Mouse (Mus musculus): ENCODE data around the gene Vps13d. TPM values are rescaled to one million over a fixed set of nuclear protein-coding genes. Genes with fewer than 3 reads are reported as not detected.
"Not testable (repeated sequence)": the region's sequence is repeated elsewhere in the genome, so short reads cannot be mapped to it uniquely, and the experiment has no call there.

The Vps13d gene
- polyA plus RNA-seq, 1 experiment from 2014 or later: 7.9 TPM

DNA sequence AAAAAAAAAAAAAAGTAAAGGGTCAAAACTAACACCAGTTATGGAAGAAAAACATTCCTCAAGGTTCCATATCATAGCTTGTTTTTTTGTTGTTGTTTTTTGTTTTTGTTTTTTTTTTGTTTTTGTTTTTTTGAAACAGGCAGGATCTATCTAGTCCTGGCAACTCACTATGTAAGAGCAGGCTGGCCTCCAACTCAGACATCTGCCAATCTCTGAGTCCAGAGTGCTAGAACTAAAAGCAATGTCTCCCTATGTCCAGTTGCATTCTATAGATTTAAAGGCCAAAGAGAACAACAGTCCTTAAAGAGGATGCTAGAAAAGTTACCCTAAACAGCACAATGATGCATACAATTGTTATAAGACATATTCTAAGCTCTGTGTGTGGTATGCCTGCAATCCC lies 6.2 kb downstream of the Vps13d start:
- no peaks in the 10 kb centered on the region for H3K9me3 ChIP-seq (ENCODE audit: control insufficient read depth, low read length)
- H3K27ac ChIP-seq (ENCODE audit: low read depth, low read length): no peak overlapping the region
- H3K9ac ChIP-seq (ENCODE audit: low read length): no peak overlapping the region
- no peaks in the 10 kb centered on the region; the same call in 1 of the 2 replicates for H3K36me3 ChIP-seq (ENCODE audit: control insufficient read depth, insufficient read depth, low read length)
- no peak for ATAC-seq (replicated peaks; ENCODE audit: low FRiP score)
- no peak overlapping the region for H3K4me3 ChIP-seq (ENCODE audit: low read depth, low read length)
- no peak overlapping the region for H3K4me2 ChIP-seq (ENCODE audit: low read depth, low read length, severe bottlenecking)
- no peaks in the 10 kb centered on the region for H3K27me3 ChIP-seq (ENCODE audit: control insufficient read depth, insufficient read depth, low read length)
- DNase-seq (ENCODE audit: low spot score): no peak
- no peaks in the 10 kb centered on the region for H3K4me1 ChIP-seq (replicated peaks; ENCODE audit: control insufficient read depth, insufficient read depth, low read length)

DNA sequence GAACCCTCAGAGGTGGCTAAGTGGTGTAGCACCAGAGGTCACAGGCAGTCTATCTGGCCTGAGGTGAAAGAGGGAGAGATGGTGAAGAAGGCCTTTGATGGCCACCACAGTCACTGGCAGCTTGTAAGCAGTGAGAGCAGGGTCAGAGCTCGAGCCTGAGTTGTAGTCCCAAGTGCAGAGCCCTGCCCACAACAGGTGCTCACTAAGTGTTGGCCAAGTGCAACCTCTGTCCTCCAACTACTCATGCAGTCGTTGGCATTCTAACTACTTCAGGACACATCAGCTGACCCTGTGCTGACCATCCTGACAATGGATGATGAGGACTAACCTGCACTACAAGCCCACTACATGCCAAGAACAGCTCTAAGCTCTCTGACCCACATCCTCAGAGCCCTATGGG lies 7.2 kb downstream of the Vps13d start:
- no peaks in the 10 kb centered on the region for H3K4me1 ChIP-seq (replicated peaks; ENCODE audit: control insufficient read depth, insufficient read depth, low read length)
- no peaks in the 10 kb centered on the region; the same call in 1 of the 2 replicates for H3K36me3 ChIP-seq (ENCODE audit: control insufficient read depth, insufficient read depth, low read length)
- DNase-seq (ENCODE audit: low spot score) (no peak), ATAC-seq (replicated peaks; ENCODE audit: low FRiP score) (no peak)
- H3K27ac ChIP-seq (ENCODE audit: low read depth, low read length): no peak overlapping the region
- no peaks in the 10 kb centered on the region for H3K27me3 ChIP-seq (ENCODE audit: control insufficient read depth, insufficient read depth, low read length)
- H3K4me2 ChIP-seq (ENCODE audit: low read depth, low read length, severe bottlenecking): no peak overlapping the region
- no peak overlapping the region for H3K9ac ChIP-seq (ENCODE audit: low read length)
- no peak overlapping the region for H3K4me3 ChIP-seq (ENCODE audit: low read depth, low read length)
- WGBS: 77% methylated on average over 2 of the region's 2 CpGs
- H3K9me3 ChIP-seq (ENCODE audit: control insufficient read depth, low read length): no peaks in the 10 kb centered on the region

DNA sequence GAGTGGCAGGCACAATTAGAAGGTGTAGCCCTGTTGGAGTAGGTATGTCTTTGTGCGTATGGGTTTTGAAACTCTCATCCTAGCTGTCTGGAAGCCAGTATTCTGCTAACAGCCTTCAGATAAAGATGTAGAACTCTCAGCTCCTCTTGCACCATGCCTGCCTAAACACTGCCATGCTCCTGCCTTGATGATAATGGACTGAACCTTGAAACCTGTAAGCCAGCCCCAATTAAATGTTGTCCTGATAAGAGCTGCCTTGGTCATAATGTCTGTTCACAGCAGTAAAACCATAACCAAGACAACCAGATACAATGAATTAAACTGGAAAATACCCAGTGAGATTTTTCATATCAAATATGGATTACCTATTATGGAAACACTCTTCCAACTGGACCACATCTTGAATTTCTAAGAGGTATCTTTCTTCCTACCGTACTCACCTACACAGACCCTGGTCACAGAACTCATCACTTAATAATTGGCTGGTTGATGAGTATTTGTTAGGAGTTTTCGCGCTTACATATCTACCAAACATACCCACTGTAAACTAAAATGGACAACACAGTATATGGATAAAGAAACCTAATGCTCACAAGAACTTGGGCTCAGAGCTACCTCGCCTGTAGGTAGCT lies 15.8 kb downstream of the Vps13d start:
- DNase-seq (ENCODE audit: low spot score) (no peak), ATAC-seq (replicated peaks; ENCODE audit: low FRiP score) (no peak)
- WGBS: 95% methylated on average over 5 of the region's 5 CpGs
- Histone ChIP-seq H3K4me2 (ENCODE audit: low read depth, low read length, severe bottlenecking) (no peak overlapping the region), H3K27ac (ENCODE audit: low read depth, low read length) (no peak overlapping the region), H3K9me3 (ENCODE audit: control insufficient read depth, low read length) (no peaks in the 10 kb centered on the region), H3K36me3 (ENCODE audit: control insufficient read depth, insufficient read depth, low read length) (no peaks in the 10 kb centered on the region), H3K4me3 (ENCODE audit: low read depth, low read length) (no peak overlapping the region), H3K9ac (ENCODE audit: low read length) (no peak overlapping the region), H3K27me3 (ENCODE audit: control insufficient read depth, insufficient read depth, low read length) (no peaks in the 10 kb centered on the region), H3K4me1 (replicated peaks; ENCODE audit: control insufficient read depth, insufficient read depth, low read length) (no peaks in the 10 kb centered on the region)

DNA sequence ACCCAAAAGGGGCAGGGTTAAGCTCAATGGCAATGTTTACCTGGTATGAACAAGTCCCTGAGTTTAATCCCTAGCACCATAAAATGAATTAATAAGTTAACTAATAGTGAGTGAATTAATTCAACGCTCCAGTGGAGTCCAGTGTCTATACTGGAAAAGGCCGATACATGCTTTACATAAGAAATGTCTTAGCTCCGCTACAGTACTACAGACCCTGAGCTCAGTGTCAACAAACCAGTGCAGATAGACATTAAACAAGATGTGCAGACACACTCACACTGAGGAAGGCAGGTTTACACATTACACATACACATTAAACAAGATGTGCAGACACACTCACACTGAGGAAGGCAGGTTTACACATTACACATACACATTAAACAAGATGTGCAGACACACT lies 29.3 kb downstream of the Vps13d start:
- not testable (repeated sequence) for H3K27ac ChIP-seq (ENCODE audit: low read depth, low read length); H3K27me3 ChIP-seq (ENCODE audit: control insufficient read depth, insufficient read depth, low read length); H3K9ac ChIP-seq (ENCODE audit: low read length); H3K36me3 ChIP-seq (ENCODE audit: control insufficient read depth, insufficient read depth, low read length); H3K4me2 ChIP-seq (ENCODE audit: low read depth, low read length, severe bottlenecking); DNase-seq (ENCODE audit: low spot score); H3K4me1 ChIP-seq (replicated peaks; ENCODE audit: control insufficient read depth, insufficient read depth, low read length); H3K4me3 ChIP-seq (ENCODE audit: low read depth, low read length); ATAC-seq (replicated peaks; ENCODE audit: low FRiP score); H3K9me3 ChIP-seq (ENCODE audit: control insufficient read depth, low read length)
- 91% methylated on average over 3 of the region's 3 CpGs for WGBS

DNA sequence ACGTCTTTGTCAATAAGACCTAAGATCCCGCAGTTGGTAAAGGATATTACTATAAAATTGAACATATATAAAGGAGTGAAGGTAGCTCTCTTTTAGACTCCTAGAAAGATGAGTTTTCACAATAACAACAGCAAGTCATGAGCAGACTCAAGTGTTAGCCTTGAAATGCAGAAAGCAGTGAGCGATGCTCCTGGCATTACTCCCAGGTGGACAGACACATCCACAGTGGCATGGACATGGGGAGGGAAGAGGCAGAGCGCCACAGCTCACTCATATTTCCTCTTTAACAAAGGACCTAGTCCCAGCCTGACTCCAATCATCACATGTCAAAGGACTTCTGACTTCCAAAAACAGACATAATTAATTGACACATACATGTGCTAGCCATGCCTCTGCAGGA lies 30.7 kb downstream of the Vps13d start:
- H3K36me3 ChIP-seq (ENCODE audit: control insufficient read depth, insufficient read depth, low read length): no peaks in the 10 kb centered on the region; the same call in 1 of the 2 replicates

DNA sequence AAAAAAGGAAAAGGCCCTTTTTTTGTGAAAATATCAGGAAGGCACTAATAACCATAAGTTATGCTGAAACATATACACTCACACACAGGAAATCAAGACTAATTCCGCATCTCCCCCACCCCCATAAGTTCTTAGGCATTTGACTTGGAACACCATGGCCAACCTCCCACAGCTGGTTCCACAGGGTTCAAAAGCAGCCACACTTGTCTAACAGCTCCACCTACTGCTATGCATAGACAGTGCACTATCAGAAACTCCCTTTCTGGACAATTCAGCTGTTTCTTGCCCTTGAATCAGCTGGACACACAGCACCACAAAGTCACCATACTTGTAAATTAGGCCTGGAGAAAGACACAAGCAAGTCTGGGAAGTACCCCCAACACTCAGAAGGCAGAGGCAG lies 33.6 kb downstream of the Vps13d start:
- no peak; the same call in 1 of the 2 replicates for ATAC-seq (replicated peaks; ENCODE audit: low FRiP score)
- Histone ChIP-seq H3K36me3 (ENCODE audit: control insufficient read depth, insufficient read depth, low read length) (no peaks in the 10 kb centered on the region; the same call in 1 of the 2 replicates), H3K4me3 (ENCODE audit: low read depth, low read length) (no peak overlapping the region), H3K4me2 (ENCODE audit: low read depth, low read length, severe bottlenecking) (no peak overlapping the region), H3K27ac (ENCODE audit: low read depth, low read length) (no peak overlapping the region), H3K4me1 (replicated peaks; ENCODE audit: control insufficient read depth, insufficient read depth, low read length) (no peaks in the 10 kb centered on the region), H3K9me3 (ENCODE audit: control insufficient read depth, low read length) (no peaks in the 10 kb centered on the region), H3K9ac (ENCODE audit: low read length) (no peak overlapping the region), H3K27me3 (ENCODE audit: control insufficient read depth, insufficient read depth, low read length) (no peaks in the 10 kb centered on the region)
- no peak for DNase-seq (ENCODE audit: low spot score)
- 88% methylated on average over 1 of the region's 1 CpGs for WGBS

More for the DNA sequence above, 30.7 kb downstream of the Vps13d start:
- Histone ChIP-seq H3K27me3 (ENCODE audit: control insufficient read depth, insufficient read depth, low read length) (no peaks in the 10 kb centered on the region), H3K4me1 (replicated peaks; ENCODE audit: control insufficient read depth, insufficient read depth, low read length) (no peaks in the 10 kb centered on the region), H3K4me3 (ENCODE audit: low read depth, low read length) (no peak overlapping the region), H3K27ac (ENCODE audit: low read depth, low read length) (no peak overlapping the region), H3K4me2 (ENCODE audit: low read depth, low read length, severe bottlenecking) (no peak overlapping the region), H3K9ac (ENCODE audit: low read length) (no peak overlapping the region), H3K9me3 (ENCODE audit: control insufficient read depth, low read length) (no peaks in the 10 kb centered on the region)
- WGBS: 95% methylated on average over 4 of the region's 4 CpGs
- no peak for ATAC-seq (replicated peaks; ENCODE audit: low FRiP score)
- DNase-seq (ENCODE audit: low spot score): no peak

DNA sequence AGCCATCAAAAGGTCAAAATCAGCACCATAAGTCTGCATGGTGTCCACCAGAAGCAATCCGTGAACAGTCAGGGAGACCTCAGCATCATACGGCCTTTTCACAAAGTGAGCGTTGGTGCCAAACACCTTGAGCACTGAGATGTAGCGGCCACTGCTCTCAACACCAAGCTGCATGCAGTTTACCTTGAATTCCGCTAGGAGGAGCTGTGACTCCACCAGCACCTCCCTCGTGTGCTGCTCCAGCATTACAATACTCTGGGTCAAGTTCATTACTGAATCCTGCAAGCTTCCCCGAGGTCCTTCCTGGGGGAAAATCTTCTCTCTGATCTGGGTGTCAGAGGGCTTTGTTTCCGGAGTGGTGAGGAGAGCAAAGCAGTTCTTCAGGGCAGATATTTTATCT lies 38.8 kb downstream of the Vps13d start:
- Histone ChIP-seq H3K27ac (ENCODE audit: low read depth, low read length) (no peak overlapping the region), H3K4me3 (ENCODE audit: low read depth, low read length) (no peak overlapping the region), H3K36me3 (ENCODE audit: control insufficient read depth, insufficient read depth, low read length) (no peaks in the 10 kb centered on the region; the same call in 1 of the 2 replicates), H3K4me1 (replicated peaks; ENCODE audit: control insufficient read depth, insufficient read depth, low read length) (no peaks in the 10 kb centered on the region), H3K4me2 (ENCODE audit: low read depth, low read length, severe bottlenecking) (no peak overlapping the region), H3K9ac (ENCODE audit: low read length) (no peak overlapping the region), H3K9me3 (ENCODE audit: control insufficient read depth, low read length) (no peaks in the 10 kb centered on the region), H3K27me3 (ENCODE audit: control insufficient read depth, insufficient read depth, low read length) (no peaks in the 10 kb centered on the region)
- 52% methylated on average over 8 of the region's 8 CpGs for WGBS
- ATAC-seq (replicated peaks; ENCODE audit: low FRiP score) (peak; percentile 69; the same call in 1 of the 2 replicates), DNase-seq (ENCODE audit: low spot score) (peak; percentile 63)

DNA sequence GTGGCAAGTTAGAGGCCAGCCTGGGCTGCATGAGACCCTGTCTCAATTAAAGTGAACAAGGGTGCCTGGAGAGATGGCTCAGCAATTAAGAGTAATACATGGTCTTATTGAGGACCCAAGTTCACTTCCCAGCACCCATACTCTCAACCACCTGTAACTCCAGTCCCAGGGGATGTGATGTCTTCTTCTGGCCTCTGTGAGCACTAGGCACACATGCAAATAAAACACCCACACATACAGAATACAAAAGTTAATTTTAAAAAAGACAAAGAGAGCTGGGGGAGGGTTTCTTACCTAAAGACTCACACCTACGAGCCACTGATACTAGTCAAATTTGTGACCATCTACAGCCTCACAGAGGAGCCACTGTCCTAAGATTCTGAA lies 43.7 kb downstream of the Vps13d start:
- Histone ChIP-seq H3K27ac (ENCODE audit: low read depth, low read length) (no peak overlapping the region), H3K9ac (ENCODE audit: low read length) (no peak overlapping the region), H3K4me3 (ENCODE audit: low read depth, low read length) (no peak overlapping the region), H3K36me3 (ENCODE audit: control insufficient read depth, insufficient read depth, low read length) (no peaks in the 10 kb centered on the region; the same call in 1 of the 2 replicates), H3K4me1 (replicated peaks; ENCODE audit: control insufficient read depth, insufficient read depth, low read length) (no peaks in the 10 kb centered on the region), H3K27me3 (ENCODE audit: control insufficient read depth, insufficient read depth, low read length) (no peaks in the 10 kb centered on the region), H3K9me3 (ENCODE audit: control insufficient read depth, low read length) (no peaks in the 10 kb centered on the region), H3K4me2 (ENCODE audit: low read depth, low read length, severe bottlenecking) (no peak overlapping the region)
- ATAC-seq (replicated peaks; ENCODE audit: low FRiP score) (no peak), DNase-seq (ENCODE audit: low spot score) (no peak)
- 95% methylated on average over 1 of the region's 1 CpGs for WGBS

Measured in forebrain, embryonic 11.5 days (tissue).